Mouse (Mus musculus) heart, embryonic 10.5 days (tissue): ENCODE results near the gene Trio. TPM values are rescaled to one million over a fixed set of nuclear protein-coding genes. Genes with fewer than 3 reads are reported as not detected.
A peak's percentile ranks its signal among the peaks of the same experiment; 100 is the strongest.

Source experiments
- DNase-seq: peaks from one replicate; pipeline ENCODE4 v3.0.0-alpha.2; 2017; ENCODE audit warnings: low spot score
- H3K27ac ChIP-seq: fragments of 300-500 bp; sonication (generic); 2 replicates; pipeline ENCODE4 v1.5.1; 2016; ENCODE audit warnings: mild to moderate bottlenecking
- H3K27me3 ChIP-seq: fragments of 300-500 bp; sonication (generic); 2 replicates; pipeline ENCODE4 v1.6.1; 2016; ENCODE audit warnings: mild to moderate bottlenecking; ENCODE audit not compliant: poor library complexity, insufficient read depth, severe bottlenecking
- H3K36me3 ChIP-seq: fragments of 300-500 bp; sonication (generic); 2 replicates; pipeline ENCODE4 v1.6.1; 2016; ENCODE audit warnings: mild to moderate bottlenecking, moderate library complexity
- H3K4me1 ChIP-seq: fragments of 300-500 bp; sonication (generic); 2 replicates; pipeline ENCODE4 v1.6.1; 2016; ENCODE audit warnings: mild to moderate bottlenecking
- H3K4me3 ChIP-seq: fragments of 300-500 bp; sonication (generic); 2 replicates; pipeline ENCODE4 v1.5.1; 2016; ENCODE audit warnings: mild to moderate bottlenecking, moderate library complexity
- H3K9me3 ChIP-seq: fragments of 300-500 bp; sonication (generic); 2 replicates; pipeline ENCODE4 v1.6.1; 2016; ENCODE audit warnings: mild to moderate bottlenecking, moderate library complexity
- WGBS: fragments of 180-500 bp; shearing (Covaris S2); methylation state at CpG from one replicate; pipeline ENCODE4 v1.1.7; 2016; 5-methylcytosine and 5-hydroxymethylcytosine counted together
- polyA plus RNA-seq: library from polyadenylated mRNA; unstranded; fragments of >200 nt; fragmentation: Nextera tagmentation; extraction: Ambion mirVana; gene quantifications from 2 replicates; pipeline ENCODE4 v1.2.1, GENCODE M21; 2016

Trio gene
- polyA plus RNA-seq, 1 experiment from 2014 or later = 22.7 TPM

DNA sequence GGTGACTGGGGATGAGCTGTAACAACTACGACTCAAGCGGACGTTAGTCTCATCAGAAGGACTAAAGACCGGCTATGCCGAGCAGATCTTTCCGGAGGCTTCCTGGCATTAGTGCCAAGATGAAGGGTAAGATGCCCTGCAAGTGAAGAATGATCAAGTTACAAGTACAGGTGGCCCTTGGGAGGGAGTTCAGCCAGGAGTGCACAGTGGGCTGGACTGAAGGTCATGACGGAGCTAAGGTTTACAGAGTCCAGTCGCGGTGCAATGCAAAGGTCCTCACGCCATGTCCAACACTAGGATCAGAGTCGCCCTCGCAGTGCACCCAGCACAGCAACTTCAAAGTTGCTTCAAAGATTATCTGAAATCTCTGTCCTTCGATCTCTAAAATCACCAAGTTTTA lies 45.2 kb downstream of the Trio start:
- Histone ChIP-seq H3K4me3 (no peak overlapping the region), H3K36me3 (no peaks in the 10 kb centered on the region), H3K4me1 (peaks cover 45% of the 10 kb centered on the region), H3K27ac (no peak overlapping the region), H3K9me3 (no peaks in the 10 kb centered on the region), H3K27me3 (no peaks in the 10 kb centered on the region)
- 81% methylated on average over 13 of the region's 13 CpGs for WGBS
- DNase-seq = peak; percentile 71

DNA sequence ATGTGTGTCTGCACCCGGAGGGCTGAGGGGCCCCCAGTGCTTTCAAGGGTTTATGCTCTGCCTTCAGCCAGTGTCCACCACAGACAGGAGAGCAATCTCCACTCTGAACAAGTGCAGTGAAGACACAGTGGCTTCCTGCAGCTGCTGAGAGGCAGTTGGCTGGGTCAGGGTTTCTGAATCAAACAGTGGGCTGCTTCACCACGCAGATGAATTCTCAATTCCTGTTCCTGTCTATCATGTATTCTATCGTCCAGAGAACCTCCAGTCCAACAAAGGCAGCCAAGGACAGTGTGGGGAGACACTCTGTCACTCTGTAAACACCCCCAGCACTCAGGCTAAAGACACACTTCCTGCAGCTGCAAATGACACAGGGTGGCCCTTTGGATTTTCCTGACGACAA lies 48.7 kb downstream of the Trio start:
- no peak overlapping the region for H3K4me3 ChIP-seq
- no peak overlapping the region for H3K27ac ChIP-seq
- H3K9me3 ChIP-seq = no peaks in the 10 kb centered on the region
- DNase-seq = no peak
- no peaks in the 10 kb centered on the region for H3K36me3 ChIP-seq
- peaks cover 35% of the 10 kb centered on the region for H3K4me1 ChIP-seq
- 63% methylated on average over 4 of the region's 4 CpGs for WGBS
- H3K27me3 ChIP-seq = no peaks in the 10 kb centered on the region

DNA sequence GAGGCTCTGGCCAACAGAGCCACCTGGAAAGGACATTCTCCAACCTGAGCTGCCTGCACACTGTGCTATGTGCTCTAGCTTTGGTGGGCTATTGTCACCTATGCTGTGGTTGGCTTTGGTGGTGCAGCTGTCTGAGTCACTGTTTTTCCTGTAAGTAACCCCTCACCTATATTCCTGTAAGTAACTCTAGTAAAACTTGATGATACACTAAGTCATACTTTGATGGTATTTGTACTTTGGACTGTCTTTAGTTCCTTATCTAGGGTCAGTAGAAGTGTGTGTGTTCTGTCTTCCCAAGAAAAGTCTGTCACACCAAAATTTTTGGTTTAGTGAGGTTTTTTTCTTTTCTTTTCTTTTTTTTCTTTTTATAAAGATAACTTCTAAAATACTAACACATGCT lies 49.3 kb downstream of the Trio start:
- Histone ChIP-seq H3K4me3 (no peak overlapping the region), H3K27ac (no peak overlapping the region), H3K27me3 (no peaks in the 10 kb centered on the region), H3K36me3 (no peaks in the 10 kb centered on the region), H3K4me1 (peaks cover 29% of the 10 kb centered on the region), H3K9me3 (no peaks in the 10 kb centered on the region)
- DNase-seq = no peak

- WGBS = 91% methylated on average over 8 of the region's 8 CpGs
- H3K4me3 ChIP-seq = no peak overlapping the region
- no peak for DNase-seq
- H3K27me3 ChIP-seq = no peaks in the 10 kb centered on the region
- H3K36me3 ChIP-seq = no peaks in the 10 kb centered on the region
- no peaks in the 10 kb centered on the region for H3K9me3 ChIP-seq
- no peak overlapping the region for H3K27ac ChIP-seq
- H3K4me1 ChIP-seq = peaks cover 17% of the 10 kb centered on the region; the same call in 1 of the 2 replicates
Measured at GRCm38 (mm10) chr15:27974637-27975036, 51.0 kb downstream of the Trio start.

DNA sequence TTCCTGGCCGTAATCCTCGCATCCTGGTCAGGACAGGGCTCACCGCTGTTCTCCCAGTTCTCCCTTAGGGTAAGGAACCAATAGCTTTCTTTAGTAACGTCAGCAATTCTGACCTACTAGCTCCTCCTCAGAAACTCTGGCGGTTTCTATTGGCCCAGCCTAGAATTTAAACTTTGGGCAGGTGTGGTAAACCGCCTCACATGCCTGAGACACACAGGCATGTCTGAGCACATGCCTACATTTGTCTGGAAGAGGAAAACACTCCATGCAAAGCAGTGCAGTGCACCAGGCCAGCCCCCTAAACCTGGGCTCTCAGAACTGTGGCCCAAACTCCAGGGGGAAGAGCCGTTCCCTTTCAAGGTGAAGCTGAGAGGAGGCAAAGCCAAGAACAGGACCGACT lies 57.5 kb downstream of the Trio start:
- Histone ChIP-seq H3K27me3 (no peaks in the 10 kb centered on the region), H3K36me3 (no peaks in the 10 kb centered on the region), H3K9me3 (no peaks in the 10 kb centered on the region), H3K27ac (no peak overlapping the region), H3K4me1 (peaks cover 35% of the 10 kb centered on the region), H3K4me3 (no peak overlapping the region)
- WGBS = 72% methylated on average over 8 of the region's 8 CpGs
- no peak for DNase-seq

- Histone ChIP-seq H3K9me3 (no peaks in the 10 kb centered on the region), H3K27ac (no peak overlapping the region), H3K27me3 (no peaks in the 10 kb centered on the region), H3K4me3 (no peak overlapping the region), H3K36me3 (no peaks in the 10 kb centered on the region), H3K4me1 (peaks cover 39% of the 10 kb centered on the region)
- no peak for DNase-seq
- 72% methylated on average over 14 of the region's 14 CpGs for WGBS
Measured at GRCm38 (mm10) chr15:27967128-27967876, 58.3 kb downstream of the Trio start.

- no peak overlapping the region for H3K4me3 ChIP-seq
- 59% methylated on average over 6 of the region's 6 CpGs for WGBS
- no peak overlapping the region for H3K27ac ChIP-seq
- peaks cover 58% of the 10 kb centered on the region for H3K4me1 ChIP-seq
- no peaks in the 10 kb centered on the region for H3K9me3 ChIP-seq
- no peaks in the 10 kb centered on the region for H3K27me3 ChIP-seq
- H3K36me3 ChIP-seq = no peaks in the 10 kb centered on the region
- DNase-seq = no peak
Measured at GRCm38 (mm10) chr15:27964877-27965276, 60.8 kb downstream of the Trio start.

DNA sequence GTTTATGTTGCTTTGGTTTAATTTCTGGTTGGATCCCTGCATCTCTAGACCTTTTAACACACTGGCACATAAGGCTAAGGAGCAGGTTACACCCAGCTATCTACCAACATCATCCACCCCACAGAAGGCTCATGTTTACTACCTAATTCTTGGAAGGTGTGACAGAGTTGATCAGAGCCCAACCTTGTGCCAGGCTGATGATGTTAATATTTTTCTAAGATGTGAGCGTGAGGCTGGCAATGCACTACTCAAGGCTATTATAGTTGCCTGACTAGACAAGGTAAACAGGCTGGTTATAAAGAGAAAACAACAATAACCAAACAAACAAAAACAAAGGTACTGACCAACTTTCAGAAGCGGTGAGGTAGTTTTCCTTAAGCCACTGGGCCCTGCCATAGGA lies 62.1 kb downstream of the Trio start:
- Histone ChIP-seq H3K4me3 (no peak overlapping the region), H3K27me3 (no peaks in the 10 kb centered on the region), H3K27ac (no peak overlapping the region), H3K9me3 (no peaks in the 10 kb centered on the region), H3K36me3 (no peaks in the 10 kb centered on the region), H3K4me1 (peaks cover 68% of the 10 kb centered on the region)
- WGBS = 75% methylated on average over 2 of the region's 2 CpGs
- no peak for DNase-seq

GRCm38 (mm10) chr15:27960642-27961041 lies 65.0 kb downstream of the Trio start:
- 25% methylated on average over 9 of the region's 9 CpGs for WGBS
- no peak for DNase-seq

DNA sequence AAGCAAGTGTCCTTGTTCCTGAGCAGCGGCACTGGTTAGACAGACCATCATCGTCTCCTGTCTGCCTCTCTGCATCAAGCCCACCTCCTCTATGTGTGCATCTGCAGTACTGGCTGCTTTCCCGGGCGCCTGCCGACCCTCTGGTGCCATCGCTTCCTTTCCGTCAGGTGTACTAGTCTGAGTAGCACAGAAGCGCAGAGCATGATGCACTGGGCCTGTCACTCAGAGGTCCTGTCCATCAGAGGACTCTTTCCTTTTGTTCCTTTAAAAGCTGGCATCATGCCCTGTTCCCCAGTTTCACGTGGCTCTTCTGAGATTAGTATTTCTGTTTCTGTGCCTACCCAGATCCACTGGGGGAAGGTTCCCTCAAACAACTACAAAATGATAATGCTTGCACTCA lies 67.8 kb downstream of the Trio start:
- WGBS = 84% methylated on average over 9 of the region's 9 CpGs
- H3K27me3 ChIP-seq = no peaks in the 10 kb centered on the region
- DNase-seq = no peak
- no peak overlapping the region for H3K4me3 ChIP-seq
- no peaks in the 10 kb centered on the region for H3K9me3 ChIP-seq
- peaks cover 83% of the 10 kb centered on the region for H3K4me1 ChIP-seq
- H3K27ac ChIP-seq = no peak overlapping the region
- no peaks in the 10 kb centered on the region for H3K36me3 ChIP-seq

More at GRCm38 (mm10) chr15:27960642-27961041, 65.0 kb downstream of the Trio start:
- Histone ChIP-seq H3K27ac (no peak overlapping the region), H3K9me3 (no peaks in the 10 kb centered on the region), H3K4me3 (no peak overlapping the region), H3K36me3 (no peaks in the 10 kb centered on the region), H3K27me3 (no peaks in the 10 kb centered on the region), H3K4me1 (peaks cover 79% of the 10 kb centered on the region)

- Histone ChIP-seq H3K4me1 (peaks cover 72% of the 10 kb centered on the region), H3K27me3 (no peaks in the 10 kb centered on the region)
- 30% methylated on average over 11 of the region's 11 CpGs for WGBS
Measured at GRCm38 (mm10) chr15:27955614-27956013, 70.0 kb downstream of the Trio start.

DNA sequence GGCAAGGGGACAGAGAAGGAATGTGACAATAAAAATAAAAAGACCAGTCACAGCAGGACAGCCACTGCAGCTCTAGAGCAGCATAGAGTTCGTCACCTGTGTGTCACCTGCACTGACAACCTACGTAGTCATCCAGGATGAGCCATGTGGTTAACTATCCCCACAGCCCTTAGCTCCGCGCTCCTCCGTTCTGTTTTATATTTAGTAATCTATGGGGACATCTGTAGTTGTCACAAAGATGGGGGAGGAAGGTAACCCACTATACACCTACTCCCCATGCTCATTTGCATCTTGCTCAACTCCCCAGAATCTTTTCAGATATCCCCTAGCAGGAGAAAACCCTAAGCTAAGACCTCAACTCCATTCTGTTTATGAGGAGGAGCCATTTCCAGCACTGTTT lies 71.3 kb downstream of the Trio start:
- WGBS = 82% methylated on average over 5 of the region's 5 CpGs
- Histone ChIP-seq H3K36me3 (no peaks in the 10 kb centered on the region), H3K4me3 (no peak overlapping the region), H3K27me3 (no peaks in the 10 kb centered on the region), H3K4me1 (peaks cover 59% of the 10 kb centered on the region), H3K9me3 (no peaks in the 10 kb centered on the region), H3K27ac (no peak overlapping the region)
- DNase-seq = no peak

More at GRCm38 (mm10) chr15:27955614-27956013, 70.0 kb downstream of the Trio start:
- H3K9me3 ChIP-seq = no peaks in the 10 kb centered on the region
- H3K36me3 ChIP-seq = no peaks in the 10 kb centered on the region
- H3K4me3 ChIP-seq = no peak overlapping the region
- DNase-seq = peak; percentile 80
- H3K27ac ChIP-seq = no peak overlapping the region

- no peak overlapping the region for H3K4me3 ChIP-seq
- H3K9me3 ChIP-seq = no peaks in the 10 kb centered on the region
- H3K4me1 ChIP-seq = peaks cover 55% of the 10 kb centered on the region
- DNase-seq = no peak
- H3K27ac ChIP-seq = no peak overlapping the region
- no peaks in the 10 kb centered on the region for H3K36me3 ChIP-seq
- H3K27me3 ChIP-seq = no peaks in the 10 kb centered on the region
- WGBS = 28% methylated on average over 3 of the region's 3 CpGs
Measured at GRCm38 (mm10) chr15:27953570-27953969, 72.1 kb downstream of the Trio start.

- H3K9me3 ChIP-seq = no peaks in the 10 kb centered on the region
- peaks cover 48% of the 10 kb centered on the region for H3K4me1 ChIP-seq
- no peaks in the 10 kb centered on the region for H3K27me3 ChIP-seq
- H3K36me3 ChIP-seq = no peaks in the 10 kb centered on the region
- no peak overlapping the region for H3K4me3 ChIP-seq
- DNase-seq = no peak
- no peak overlapping the region for H3K27ac ChIP-seq
- WGBS = 90% methylated on average over 7 of the region's 7 CpGs
Measured at GRCm38 (mm10) chr15:27951195-27951594, 74.5 kb downstream of the Trio start.
